Mouse (Mus musculus) activated CD4-positive, CD25-positive, alpha-beta regulatory T cell, adult 4 months (primary cell): ENCODE results near the gene Rab11fip3. TPM values are rescaled to one million over a fixed set of nuclear protein-coding genes. Genes with fewer than 3 reads are reported as not detected.

Experiments
- ATAC-seq: one replicate; pipeline ENCODE4 v1.8.0; 2017
- polyA plus RNA-seq, 2 experiments: library from polyadenylated mRNA; unstranded; fragments of 100-300 nt; shearing (Covaris generic); gene quantifications; one replicate each; pipeline ENCODE4 v1.2.1; 2017

Rab11fip3 gene
- polyA plus RNA-seq, 2 experiments from 2014 or later = 2.4 to 2.7 TPM

GRCm38 (mm10) chr17:25985306-25986294 lies 83.8 kb downstream of the Rab11fip3 start, which contains the start of gene Capn15:
Capn15 (minus strand) TSS chr17:25985796.
- ATAC-seq = peak; percentile 99

GRCm38 (mm10) chr17:25984556-25985305 lies 84.6 kb downstream of the Rab11fip3 start:
- ATAC-seq = no peak

GRCm38 (mm10) chr17:25984066-25984465 lies 85.3 kb downstream of the Rab11fip3 start:
- no peak for ATAC-seq

GRCm38 (mm10) chr17:25982913-25983312 lies 86.4 kb downstream of the Rab11fip3 start:
- no peak for ATAC-seq

GRCm38 (mm10) chr17:25980854-25981253 lies 88.5 kb downstream of the Rab11fip3 start:
- no peak for ATAC-seq

GRCm38 (mm10) chr17:25979829-25980738 lies 89.3 kb downstream of the Rab11fip3 start:
- ATAC-seq = no peak

- ATAC-seq = no peak
These were observed 98.2 kb downstream of the Rab11fip3 start for GRCm38 (mm10) chr17:25970954-25971707.

- no peak for ATAC-seq
These were observed 98.9 kb downstream of the Rab11fip3 start for GRCm38 (mm10) chr17:25970448-25970847.

- no peak for ATAC-seq
These were observed 101.2 kb downstream of the Rab11fip3 start for GRCm38 (mm10) chr17:25968176-25968575.

- no peak for ATAC-seq
These were observed 101.7 kb downstream of the Rab11fip3 start for GRCm38 (mm10) chr17:25967652-25968051.

GRCm38 (mm10) chr17:25964271-25964670 lies 105.1 kb downstream of the Rab11fip3 start:
- ATAC-seq = no peak

- no peak for ATAC-seq
These were observed 106.9 kb downstream of the Rab11fip3 start for GRCm38 (mm10) chr17:25962413-25962905.

- ATAC-seq = no peak
These were observed 107.8 kb downstream of the Rab11fip3 start for GRCm38 (mm10) chr17:25961566-25961965.

GRCm38 (mm10) chr17:25959630-25960467 lies 109.5 kb downstream of the Rab11fip3 start:
- no peak for ATAC-seq

- ATAC-seq = no peak
These were observed 110.4 kb downstream of the Rab11fip3 start for GRCm38 (mm10) chr17:25958771-25959494.

GRCm38 (mm10) chr17:25957586-25958051 lies 111.7 kb downstream of the Rab11fip3 start:
- ATAC-seq = no peak

- ATAC-seq = no peak
These were observed 112.7 kb downstream of the Rab11fip3 start for GRCm38 (mm10) chr17:25956631-25957030.

GRCm38 (mm10) chr17:25956201-25956600 lies 113.2 kb downstream of the Rab11fip3 start:
- no peak for ATAC-seq

GRCm38 (mm10) chr17:25955736-25956135 lies 113.6 kb downstream of the Rab11fip3 start:
- ATAC-seq = no peak
